Mouse (Mus musculus) left cerebral cortex, adult 18-20 months (tissue): ENCODE measurements around the gene Mapt. TPM values are rescaled to one million over a fixed set of nuclear protein-coding genes. Genes with fewer than 3 reads are reported as not detected.

Experiments
- DNase-seq, 2 experiments: peaks; one replicate each; pipeline ENCODE4 v3.0.0; 2021 to 2022; ENCODE audit warnings: low spot score in 2 of 2, mixed read lengths in 1 of 2
- microRNA-seq, 2 experiments: library from miRNA; unstranded; fragments of <30 nt; microRNA quantifications; one replicate each; pipeline ENCODE4 v1.2.0; 2021
- total RNA-seq, 2 experiments: library from RNA; stranded (reverse); gene quantifications; 2 replicates each; pipeline ENCODE4 v1.2.3; 2021

Gene Mapt
- total RNA-seq, 2 experiments from 2014 or later = 350 to 364 TPM

GRCm38 (mm10) chr11:104363823-104364600, 132.8 kb downstream of the Mapt start:
- DNase-seq = no peak

- no peak for DNase-seq
Measured at GRCm38 (mm10) chr11:104367486-104368190, 136.4 kb downstream of the Mapt start.

GRCm38 (mm10) chr11:104376291-104376690, 145.1 kb downstream of the Mapt start:
- no peak for DNase-seq

GRCm38 (mm10) chr11:104379635-104380034, 148.4 kb downstream of the Mapt start:
- DNase-seq = no peak

Small RNA genes within 50 kb of the gene (microRNA-seq; reads per million reads assigned to microRNA genes)
- 0 reads per million in 2 experiments for gene Gm47310

Other genes with a start within 250 kb of the Mapt start
- gene Crhr1, start 98.5 kb upstream of the Mapt start, total RNA-seq = 10 to 100 TPM; 24.9 to 30.5 TPM
- gene Sppl2c, start 45.1 kb upstream of the Mapt start, total RNA-seq = not detected
- 10 to 100 TPM; 76.1 to 79.7 TPM for gene Kansl1, start 237.5 kb downstream of the Mapt start, total RNA-seq